Comparison of ENCODE assay signal across 8 mouse cellular contexts in genomic region chr8:88697642-88698031, GRCm38 (mm10). TPM values are rescaled to one million over a fixed set of nuclear protein-coding genes. Genes with fewer than 3 reads are reported as not detected.
DNase-seq lines count a peak whose midpoint lies in the region; ATAC-seq lines count a peak whose summit lies in the region.

No protein-coding gene starts in this region.

- no peaks in the 10 kb centered on the region for H3K27me3 ChIP-seq in erythroblast, embryonic 14.5 days (ENCODE audit: control insufficient read depth)
- H3K27me3 ChIP-seq in heart, embryonic 12.5 days (replicated peaks) = no peaks in the 10 kb centered on the region
- H3K27me3 ChIP-seq in limb, embryonic 13.5 days = no peaks in the 10 kb centered on the region
- no peaks in the 10 kb centered on the region for H3K27me3 ChIP-seq in neural tube, embryonic 15.5 days (replicated peaks)

- H3K4me2 ChIP-seq in heart, embryonic 12.5 days = peak overlapping the region; percentile 67
- H3K4me2 ChIP-seq in limb, embryonic 13.5 days (replicated peaks) = peak overlapping the region; percentile 75
- peak overlapping the region; percentile 62 for H3K4me2 ChIP-seq in neural tube, embryonic 15.5 days

- H3K4me1 ChIP-seq in erythroblast, embryonic 14.5 days (ENCODE audit: control insufficient read depth) = peaks cover 33% of the 10 kb centered on the region
- peaks cover 7% of the 10 kb centered on the region for H3K4me1 ChIP-seq in heart, embryonic 12.5 days (replicated peaks)
- H3K4me1 ChIP-seq in limb, embryonic 13.5 days = peaks cover 10% of the 10 kb centered on the region
- peaks cover 16% of the 10 kb centered on the region for H3K4me1 ChIP-seq in neural tube, embryonic 15.5 days

- H3K36me3 ChIP-seq in erythroblast, embryonic 14.5 days (ENCODE audit: control insufficient read depth) = no peaks in the 10 kb centered on the region
- no peaks in the 10 kb centered on the region for H3K36me3 ChIP-seq in heart, embryonic 12.5 days
- no peaks in the 10 kb centered on the region for H3K36me3 ChIP-seq in limb, embryonic 13.5 days
- H3K36me3 ChIP-seq in neural tube, embryonic 15.5 days = no peaks in the 10 kb centered on the region

- WGBS in heart, embryonic 12.5 days = 12% methylated on average over 4 of the region's 4 CpGs
- 21% methylated on average over 4 of the region's 4 CpGs for WGBS in limb, embryonic 13.5 days
- 12% methylated on average over 4 of the region's 4 CpGs for WGBS in neural tube, embryonic 15.5 days

- H3K9ac ChIP-seq in heart, embryonic 12.5 days = peak overlapping the region; percentile 79
- peak overlapping the region; percentile 85 for H3K9ac ChIP-seq in limb, embryonic 13.5 days
- peak overlapping the region; percentile 73 for H3K9ac ChIP-seq in neural tube, embryonic 15.5 days (replicated peaks)

- peak; percentile 75 for DNase-seq in 3134 (ENCODE audit: extremely low read depth, insufficient read length, low spot score)
- DNase-seq in cerebellum, adult 18-20 months = peak; percentile 46 to 61
- DNase-seq in embryo, embryonic 11 days = no peak

- H3K27ac ChIP-seq in heart, embryonic 12.5 days (ENCODE audit: poor library complexity, severe bottlenecking) = no peak overlapping the region; the same call in 1 of the 2 replicates
- no peak overlapping the region for H3K27ac ChIP-seq in limb, embryonic 13.5 days
- no peak overlapping the region for H3K27ac ChIP-seq in neural tube, embryonic 15.5 days (replicated peaks)

- no peaks in the 10 kb centered on the region for H3K9me3 ChIP-seq in erythroblast, embryonic 14.5 days (ENCODE audit: control insufficient read depth, low read length)
- no peaks in the 10 kb centered on the region for H3K9me3 ChIP-seq in heart, embryonic 12.5 days (replicated peaks)
- H3K9me3 ChIP-seq in limb, embryonic 13.5 days = no peaks in the 10 kb centered on the region
- no peaks in the 10 kb centered on the region for H3K9me3 ChIP-seq in neural tube, embryonic 15.5 days (replicated peaks)

- peak overlapping the region; percentile 73 for H3K4me3 ChIP-seq in erythroblast, embryonic 14.5 days (replicated peaks)
- peak overlapping the region; percentile 65 for H3K4me3 ChIP-seq in heart, embryonic 12.5 days
- H3K4me3 ChIP-seq in limb, embryonic 13.5 days = peak overlapping the region; percentile 91
- H3K4me3 ChIP-seq in neural tube, embryonic 15.5 days (replicated peaks) = peak overlapping the region; percentile 81

- no peak for ATAC-seq in erythroblast, adult 5-6 weeks (replicated peaks; ENCODE audit: low FRiP score, poor library complexity, severe bottlenecking)
- ATAC-seq in heart, embryonic 12.5 days (ENCODE audit: insufficient number of reproducible peaks, low FRiP score) = no peak
- peak; percentile 1; the same call in 1 of the 2 replicates for ATAC-seq in limb, embryonic 13.5 days (ENCODE audit: low FRiP score, low read depth)
- ATAC-seq in neural tube, embryonic 15.5 days (ENCODE audit: low FRiP score) = 0 out of 2 replicates have a peak, but pooled peaks have one; percentile 1

RNA-seq across cellular contexts. Expression of gene Cyld, which starts 0.8 kb away (rescaled TPM):
- 0.04 TPM in 2 replicates for polyA plus RNA-seq in erythroblast, embryonic 14.5 days (2012)
- 5.4 and 12.1 TPM in 2 replicates for total RNA-seq in erythroblast, adult 5-6 weeks (2015; ENCODE audit: low replicate concordance)
- 11.9 and 14.5 TPM in 2 replicates for total RNA-seq in erythroblast, adult 5-6 weeks (2017; ENCODE audit: low replicate concordance)
- 12.0 and 12.9 TPM in 2 replicates for polyA plus RNA-seq in heart, embryonic 12.5 days (2016; fragmentation: Nextera tagmentation; extraction: Ambion mirVana)
- polyA plus RNA-seq in limb, embryonic 13.5 days (2015; fragmentation: Nextera tagmentation; extraction: Ambion mirVana) = 13.6 and 15.4 TPM in 2 replicates
- polyA plus RNA-seq in neural tube, embryonic 15.5 days (2015; fragmentation: Nextera tagmentation; extraction: Ambion mirVana) = 15.6 and 16.1 TPM in 2 replicates

RNA-seq across cellular contexts. Expression of gene Nod2, which starts 50.5 kb away (rescaled TPM):
- polyA plus RNA-seq in erythroblast, embryonic 14.5 days (2012) = not detected in 2 replicates
- 0.96 TPM in 1 of 2 replicates, not detected in the other for total RNA-seq in erythroblast, adult 5-6 weeks (2015; ENCODE audit: low replicate concordance)
- 0.28 and 0.34 TPM in 2 replicates for total RNA-seq in erythroblast, adult 5-6 weeks (2017; ENCODE audit: low replicate concordance)
- 0.10 and 0.17 TPM in 2 replicates for polyA plus RNA-seq in heart, embryonic 12.5 days (2016; fragmentation: Nextera tagmentation; extraction: Ambion mirVana)
- polyA plus RNA-seq in limb, embryonic 13.5 days (2015; fragmentation: Nextera tagmentation; extraction: Ambion mirVana) = 0.19 and 0.36 TPM in 2 replicates
- polyA plus RNA-seq in neural tube, embryonic 15.5 days (2015; fragmentation: Nextera tagmentation; extraction: Ambion mirVana) = 0.09 and 0.12 TPM in 2 replicates

Comparison
In these comparisons a context has a peak if more than half of its experiments do, and no peak if none do; other contexts are left out.
1. ATAC-seq: peak in limb, embryonic 13.5 days (single experiment) and neural tube, embryonic 15.5 days (single experiment); none in erythroblast, adult 5-6 weeks (single experiment) and heart, embryonic 12.5 days (single experiment).
2. RNA of gene Cyld, which starts 0.8 kb away (polyA plus RNA-seq): 15.6 to 16.1 TPM in neural tube, embryonic 15.5 days, 13.6 to 15.4 TPM in limb, embryonic 13.5 days and 12.0 to 12.9 TPM in heart, embryonic 12.5 days; 0.04 TPM in erythroblast, embryonic 14.5 days; every median in the first group is over 10 times any median in the second.
3. Peak in every context shown above with its lines, with median percentiles within 50 percentile points of each other: H3K4me3 ChIP-seq, H3K4me2 ChIP-seq and H3K9ac ChIP-seq.